Mouse (Mus musculus) C2C12 (cell line): ENCODE data around the gene Zfp523.

Experiments used
- CTCF ChIP-seq: IDR thresholded peaks from one replicate; pipeline ENCODE4 v1.5.1; 2011; ENCODE audit not compliant: control insufficient read depth, insufficient read depth, insufficient read length
- MYOD1 ChIP-seq: IDR thresholded peaks from one replicate; pipeline ENCODE4 v1.6.1; 2011; ENCODE audit warnings: low read depth; ENCODE audit not compliant: control insufficient read depth, insufficient read length
- MYOG ChIP-seq: IDR thresholded peaks from one replicate; pipeline ENCODE4 v1.6.1; 2011; ENCODE audit not compliant: control insufficient read depth, insufficient read length; ENCODE audit errors: extremely low read depth

GRCm38 (mm10) chr17:28234641-28235040 lies 57.7 kb downstream of the Zfp523 start:
- no peak for TF ChIP-seq CTCF
- no peak for TF ChIP-seq MYOG
- TF ChIP-seq MYOD1 = no peak
